Mouse (Mus musculus) forebrain, embryonic 10.5 days (tissue): Measurements from ENCODE around the gene Gpr45. TPM values are rescaled to one million over a fixed set of nuclear protein-coding genes. Genes with fewer than 3 reads are reported as not detected.
"Not testable (repeated sequence)": the region's sequence is repeated elsewhere in the genome, so short reads cannot be mapped to it uniquely, and the experiment has no call there.

Source experiments
- DNase-seq: peaks from one replicate; pipeline ENCODE4 v3.0.0-alpha.2; 2017; ENCODE audit warnings: low spot score; ENCODE audit errors: extremely low spot score
- H3K27ac ChIP-seq: fragments of 300-500 bp; sonication (generic); 2 replicates; pipeline ENCODE4 v1.5.1; 2016; ENCODE audit warnings: mild to moderate bottlenecking
- H3K27me3 ChIP-seq: fragments of 300-500 bp; sonication (generic); 2 replicates; pipeline ENCODE4 v1.6.1; 2016; ENCODE audit warnings: mild to moderate bottlenecking; ENCODE audit not compliant: poor library complexity, severe bottlenecking
- H3K36me3 ChIP-seq: fragments of 300-500 bp; sonication (generic); replicated peaks from 2 replicates; pipeline ENCODE4 v1.6.1; 2016; ENCODE audit warnings: mild to moderate bottlenecking, moderate library complexity
- H3K4me1 ChIP-seq: fragments of 300-500 bp; sonication (generic); 2 replicates; pipeline ENCODE4 v1.6.1; 2016
- H3K4me3 ChIP-seq: fragments of 300-500 bp; sonication (generic); 2 replicates; pipeline ENCODE4 v1.5.1; 2016; ENCODE audit warnings: mild to moderate bottlenecking, moderate library complexity
- H3K9me3 ChIP-seq: fragments of 300-500 bp; sonication (generic); 2 replicates; pipeline ENCODE4 v1.6.1; 2016; ENCODE audit warnings: mild to moderate bottlenecking, moderate library complexity
- WGBS: fragments of 180-500 bp; shearing (Covaris S2); methylation state at CpG from one replicate; pipeline ENCODE4 v1.1.7; 2016; 5-methylcytosine and 5-hydroxymethylcytosine counted together
- polyA plus RNA-seq: library from polyadenylated mRNA; unstranded; fragments of >200 nt; fragmentation: Nextera tagmentation; extraction: Ambion mirVana; gene quantifications from 2 replicates; pipeline ENCODE4 v1.2.1, GENCODE M21; 2016

Gene Gpr45
- polyA plus RNA-seq, 1 experiment from 2014 or later, result 13.5 TPM

GRCm38 (mm10) chr1:42984119-42984518 is 31.4 kb downstream of the Gpr45 start:
- Histone ChIP-seq H3K27ac (no peak overlapping the region), H3K4me1 (no peaks in the 10 kb centered on the region), H3K36me3 (no peaks in the 10 kb centered on the region), H3K9me3 (peaks cover 5% of the 10 kb centered on the region; the same call in 1 of the 2 replicates), H3K27me3 (no peaks in the 10 kb centered on the region), H3K4me3 (no peak overlapping the region)
- 96% methylated on average over 3 of the region's 3 CpGs for WGBS
- no peak for DNase-seq

GRCm38 (mm10) chr1:42988996-42989395 is 36.3 kb downstream of the Gpr45 start:
- H3K4me1 ChIP-seq, result no peaks in the 10 kb centered on the region
- H3K27ac ChIP-seq, result no peak overlapping the region
- WGBS, result 89% methylated on average over 2 of the region's 2 CpGs
- H3K27me3 ChIP-seq, result no peaks in the 10 kb centered on the region
- H3K9me3 ChIP-seq, result peaks cover 11% of the 10 kb centered on the region; the same call in 1 of the 2 replicates
- no peak overlapping the region for H3K4me3 ChIP-seq
- no peak for DNase-seq
- no peaks in the 10 kb centered on the region for H3K36me3 ChIP-seq

- Histone ChIP-seq H3K4me1 (peaks cover 16% of the 10 kb centered on the region), H3K4me3 (peak overlapping the region; percentile 28; the same call in 1 of the 2 replicates), H3K27ac (peak overlapping the region; percentile 68), H3K36me3 (no peaks in the 10 kb centered on the region), H3K9me3 (0 out of 2 replicates have a peak, but pooled peaks cover 3% of the 10 kb centered on the region), H3K27me3 (no peaks in the 10 kb centered on the region)
- DNase-seq, result peak; percentile 44
- WGBS, result 47% methylated on average over 13 of the region's 13 CpGs
These were observed 53.4 kb downstream of the Gpr45 start for GRCm38 (mm10) chr1:43006051-43006514.

- peaks cover 16% of the 10 kb centered on the region for H3K4me1 ChIP-seq
These were observed 53.9 kb downstream of the Gpr45 start for GRCm38 (mm10) chr1:43006524-43006923.

GRCm38 (mm10) chr1:43010461-43010860 is 57.8 kb downstream of the Gpr45 start:
- no peak overlapping the region for H3K4me3 ChIP-seq
- peaks cover 13% of the 10 kb centered on the region for H3K4me1 ChIP-seq
- WGBS, result 72% methylated on average over 4 of the region's 4 CpGs
- no peaks in the 10 kb centered on the region for H3K9me3 ChIP-seq
- no peak for DNase-seq
- H3K27ac ChIP-seq, result no peak overlapping the region
- no peaks in the 10 kb centered on the region for H3K27me3 ChIP-seq
- H3K36me3 ChIP-seq, result no peaks in the 10 kb centered on the region

More at GRCm38 (mm10) chr1:43006524-43006923, 53.9 kb downstream of the Gpr45 start:
- DNase-seq, result no peak
- peak overlapping the region; percentile 68 for H3K27ac ChIP-seq
- H3K9me3 ChIP-seq, result 0 out of 2 replicates have a peak, but pooled peaks cover 3% of the 10 kb centered on the region
- no peaks in the 10 kb centered on the region for H3K36me3 ChIP-seq
- no peaks in the 10 kb centered on the region for H3K27me3 ChIP-seq
- peak overlapping the region; percentile 28; the same call in 1 of the 2 replicates for H3K4me3 ChIP-seq
- 83% methylated on average over 4 of the region's 4 CpGs for WGBS

- H3K9me3 ChIP-seq, H3K4me3 ChIP-seq, H3K36me3 ChIP-seq, DNase-seq, H3K27ac ChIP-seq, H3K27me3 ChIP-seq: not testable (repeated sequence)
- peaks cover 11% of the 10 kb centered on the region for H3K4me1 ChIP-seq
- WGBS, result 94% methylated on average over 7 of the region's 7 CpGs
These were observed 62.5 kb downstream of the Gpr45 start for GRCm38 (mm10) chr1:43015153-43015685.

GRCm38 (mm10) chr1:43036014-43036413 is 83.3 kb downstream of the Gpr45 start:
- no peaks in the 10 kb centered on the region for H3K4me1 ChIP-seq
- H3K4me3 ChIP-seq, result no peak overlapping the region
- no peak for DNase-seq
- H3K9me3 ChIP-seq, result no peaks in the 10 kb centered on the region
- no peak overlapping the region for H3K27ac ChIP-seq
- H3K36me3 ChIP-seq, result no peaks in the 10 kb centered on the region
- 90% methylated on average over 7 of the region's 7 CpGs for WGBS
- no peaks in the 10 kb centered on the region for H3K27me3 ChIP-seq

- WGBS, result 74% methylated on average over 6 of the region's 6 CpGs
- H3K4me3 ChIP-seq, result no peak overlapping the region
- H3K27ac ChIP-seq, result no peak overlapping the region
- H3K4me1 ChIP-seq, result 0 out of 2 replicates have a peak, but pooled peaks cover 8% of the 10 kb centered on the region
- H3K36me3 ChIP-seq, result no peaks in the 10 kb centered on the region
- H3K27me3 ChIP-seq, result no peaks in the 10 kb centered on the region
- no peaks in the 10 kb centered on the region for H3K9me3 ChIP-seq
- no peak for DNase-seq
These were observed 89.6 kb downstream of the Gpr45 start for GRCm38 (mm10) chr1:43042271-43042670.

- Histone ChIP-seq H3K9me3 (no peaks in the 10 kb centered on the region), H3K27ac (no peak overlapping the region), H3K27me3 (no peaks in the 10 kb centered on the region), H3K4me3 (no peak overlapping the region), H3K4me1 (0 out of 2 replicates have a peak, but pooled peaks cover 8% of the 10 kb centered on the region), H3K36me3 (peaks cover 20% of the 10 kb centered on the region)
- no peak for DNase-seq
- WGBS, result 75% methylated on average over 14 of the region's 14 CpGs
These were observed 92.7 kb downstream of the Gpr45 start for GRCm38 (mm10) chr1:43045204-43045982.

GRCm38 (mm10) chr1:43046990-43047389 is 94.3 kb downstream of the Gpr45 start:
- WGBS, result 90% methylated on average over 2 of the region's 2 CpGs
- Histone ChIP-seq H3K27me3 (no peaks in the 10 kb centered on the region), H3K4me1 (0 out of 2 replicates have a peak, but pooled peaks cover 8% of the 10 kb centered on the region), H3K36me3 (peaks cover 36% of the 10 kb centered on the region), H3K9me3 (no peaks in the 10 kb centered on the region), H3K27ac (no peak overlapping the region), H3K4me3 (no peak overlapping the region)
- no peak for DNase-seq

- WGBS, result 90% methylated on average over 10 of the region's 10 CpGs
- no peak overlapping the region for H3K27ac ChIP-seq
- no peaks in the 10 kb centered on the region for H3K9me3 ChIP-seq
- H3K4me1 ChIP-seq, result 0 out of 2 replicates have a peak, but pooled peaks cover 8% of the 10 kb centered on the region
- no peak for DNase-seq
- no peaks in the 10 kb centered on the region for H3K27me3 ChIP-seq
- H3K36me3 ChIP-seq, result peaks cover 41% of the 10 kb centered on the region
- H3K4me3 ChIP-seq, result no peak overlapping the region
These were observed 95.1 kb downstream of the Gpr45 start for GRCm38 (mm10) chr1:43047811-43048210.

- Histone ChIP-seq H3K27ac (no peak overlapping the region), H3K36me3 (peaks cover 75% of the 10 kb centered on the region), H3K4me1 (no peaks in the 10 kb centered on the region), H3K9me3 (no peaks in the 10 kb centered on the region), H3K27me3 (no peaks in the 10 kb centered on the region), H3K4me3 (no peak overlapping the region)
- no peak for DNase-seq
- WGBS, result 97% methylated on average over 5 of the region's 5 CpGs
These were observed 99.2 kb downstream of the Gpr45 start for GRCm38 (mm10) chr1:43051903-43052302.
